Mouse (Mus musculus) MEL (cell line): ENCODE results near the gene 2310033P09Rik. TPM values are rescaled to one million over a fixed set of nuclear protein-coding genes. Genes with fewer than 3 reads are reported as not detected.
A peak's percentile ranks its signal among the peaks of the same experiment; 100 is the strongest.

ENCODE experiments used
- DNase-seq: peaks from one replicate; pipeline ENCODE4 v3.0.0; 2011; ENCODE audit warnings: low read depth, low spot score
- H3K27ac ChIP-seq: 2 replicates; pipeline ENCODE4 v1.5.1; 2012; ENCODE audit warnings: low read depth, mild to moderate bottlenecking, control low read depth, low read length, moderate library complexity; ENCODE audit not compliant: control insufficient read depth
- H3K27me3 ChIP-seq, 2 experiments: fragments of 150-350 bp in 1 of 2; sonication (generic) in 1 of 2; 2 replicates each; pipeline ENCODE4 v1.6.1; 2012; ENCODE audit warnings: low read length in 2 of 2, mild to moderate bottlenecking in 2 of 2, improper control_type of control experiment in 1 of 2, moderate library complexity in 1 of 2; ENCODE audit not compliant: insufficient read depth in 2 of 2, control insufficient read depth in 1 of 2
- H3K36me3 ChIP-seq, 2 experiments: 2 replicates each; pipeline ENCODE4 v1.6.1; 2012 to 2014; ENCODE audit warnings: low read length in 2 of 2, improper control_type of control experiment in 1 of 2, inconsistent platforms in 1 of 2, mild to moderate bottlenecking in 1 of 2; ENCODE audit not compliant: insufficient read depth in 2 of 2, control insufficient read depth in 1 of 2
- H3K4me1 ChIP-seq, 2 experiments: fragments of 150-350 bp in 1 of 2; sonication (generic) in 1 of 2; 2 replicates each; pipeline ENCODE4 v1.6.1; 2012; ENCODE audit warnings: low read length in 2 of 2, improper control_type of control experiment in 1 of 2, mild to moderate bottlenecking in 1 of 2; ENCODE audit not compliant: insufficient read depth in 2 of 2, control insufficient read depth in 1 of 2
- H3K4me3 ChIP-seq, 2 experiments: fragments of 150-350 bp in 1 of 2; sonication (generic) in 1 of 2; 2 replicates each; pipeline ENCODE4 v1.5.1; 2012; ENCODE audit warnings: low read depth in 2 of 2, low read length in 2 of 2, mild to moderate bottlenecking in 2 of 2, moderate library complexity in 2 of 2, control low read depth in 1 of 2, improper control_type of control experiment in 1 of 2; ENCODE audit not compliant: control insufficient read depth in 1 of 2, insufficient read depth in 1 of 2
- H3K79me2 ChIP-seq: 2 replicates; pipeline ENCODE4 v1.6.1; 2012; ENCODE audit warnings: mild to moderate bottlenecking, low read length, moderate library complexity; ENCODE audit not compliant: control insufficient read depth, poor library complexity, insufficient read depth
- H3K9ac ChIP-seq: 2 replicates; pipeline ENCODE4 v1.6.1; 2012; ENCODE audit warnings: low read depth, mild to moderate bottlenecking, control low read depth, low read length, moderate library complexity; ENCODE audit not compliant: control insufficient read depth, poor library complexity, severe bottlenecking
- H3K9me3 ChIP-seq: fragments of 150-350 bp; sonication (generic); replicated peaks from 2 replicates; pipeline ENCODE4 v1.6.1; 2012; ENCODE audit warnings: mild to moderate bottlenecking, low read length, improper control_type of control experiment, moderate library complexity; ENCODE audit not compliant: insufficient read depth
- BHLHE40 ChIP-seq: IDR thresholded peaks from 2 replicates; pipeline ENCODE4 v1.6.1; 2012; ENCODE audit warnings: low read depth, mild to moderate bottlenecking, inconsistent platforms, low read length, improper control_type of control experiment, borderline replicate concordance
- CHD1 ChIP-seq: IDR thresholded peaks from 2 replicates; pipeline ENCODE4 v1.6.1; 2012; ENCODE audit warnings: low read depth, mild to moderate bottlenecking, inconsistent platforms, low read length, improper control_type of control experiment
- CHD2 ChIP-seq: IDR thresholded peaks from 2 replicates; pipeline ENCODE4 v1.6.1; 2011; ENCODE audit warnings: low read length, improper control_type of control experiment
- CTCF ChIP-seq, 3 experiments: IDR thresholded peaks in 2 of 3; conservative IDR thresholded peaks in 1 of 3; 2 replicates each; pipeline ENCODE4 v1.5.1; 2011 to 2012; ENCODE audit warnings: low read length in 3 of 3, low read depth in 2 of 3, mild to moderate bottlenecking in 2 of 3, improper control_type of control experiment in 1 of 3, inconsistent platforms in 1 of 3, mixed read lengths in 1 of 3, moderate library complexity in 1 of 3; ENCODE audit not compliant: control insufficient read depth in 1 of 3, insufficient read depth in 1 of 3, poor library complexity in 1 of 3, severe bottlenecking in 1 of 3
- E2F4 ChIP-seq: IDR thresholded peaks from 2 replicates; pipeline ENCODE4 v1.6.1; 2011; ENCODE audit warnings: low read depth, low read length, improper control_type of control experiment, borderline replicate concordance
- ELF1 ChIP-seq: IDR thresholded peaks from 2 replicates; pipeline ENCODE4 v1.6.1; 2014; ENCODE audit warnings: low read depth, mild to moderate bottlenecking, inconsistent platforms, low read length, improper control_type of control experiment, moderate library complexity
- EP300 ChIP-seq, 2 experiments: IDR thresholded peaks; 2 replicates each; pipeline ENCODE4 v1.6.1; 2011; ENCODE audit warnings: improper control_type of control experiment in 2 of 2, low read length in 2 of 2, low read depth in 1 of 2, mild to moderate bottlenecking in 1 of 2
- ETS1 ChIP-seq: IDR thresholded peaks from 2 replicates; pipeline ENCODE4 v1.6.1; 2012; ENCODE audit warnings: low read depth, mild to moderate bottlenecking, inconsistent platforms, low read length, improper control_type of control experiment, moderate library complexity
- GABPA ChIP-seq: IDR thresholded peaks from 2 replicates; pipeline ENCODE4 v1.6.1; 2012; ENCODE audit warnings: low read depth, mild to moderate bottlenecking, inconsistent platforms, low read length, improper control_type of control experiment, moderate library complexity
- GATA1 ChIP-seq: IDR thresholded peaks from 2 replicates; pipeline ENCODE4 v1.6.1; 2011; ENCODE audit warnings: low read depth, low read length, improper control_type of control experiment
- HCFC1 ChIP-seq: IDR thresholded peaks from 2 replicates; pipeline ENCODE4 v1.6.1; 2012; ENCODE audit warnings: low read depth, mild to moderate bottlenecking, inconsistent platforms, low read length, improper control_type of control experiment, moderate library complexity
- JUND ChIP-seq: IDR thresholded peaks from 2 replicates; pipeline ENCODE4 v1.6.1; 2011; ENCODE audit warnings: low read depth, mild to moderate bottlenecking, improper control_type of control experiment, low read length
- MAX ChIP-seq: IDR thresholded peaks from 2 replicates; pipeline ENCODE4 v1.6.1; 2011; ENCODE audit warnings: low read length, improper control_type of control experiment
- MAZ ChIP-seq: IDR thresholded peaks from 2 replicates; pipeline ENCODE4 v1.6.1; 2012; ENCODE audit warnings: low read depth, mild to moderate bottlenecking, inconsistent platforms, low read length, improper control_type of control experiment
- MEF2A ChIP-seq: IDR thresholded peaks from 2 replicates; pipeline ENCODE4 v1.6.1; 2014; ENCODE audit warnings: low read depth, mild to moderate bottlenecking, inconsistent platforms, low read length, improper control_type of control experiment; ENCODE audit not compliant: poor library complexity, insufficient replicate concordance, severe bottlenecking; ENCODE audit errors: extremely low read depth
- MXI1 ChIP-seq: IDR thresholded peaks from 2 replicates; pipeline ENCODE4 v1.6.1; 2011; ENCODE audit warnings: mild to moderate bottlenecking, low read depth, low read length, improper control_type of control experiment
- MYB ChIP-seq: IDR thresholded peaks from 2 replicates; pipeline ENCODE4 v1.6.1; 2011; ENCODE audit warnings: mild to moderate bottlenecking, low read depth, low read length, improper control_type of control experiment
- MYC ChIP-seq: IDR thresholded peaks from 2 replicates; pipeline ENCODE4 v1.6.1; 2011; ENCODE audit warnings: low read depth, mild to moderate bottlenecking, low read length, improper control_type of control experiment, moderate library complexity
- NELFE ChIP-seq: IDR thresholded peaks from 2 replicates; pipeline ENCODE4 v1.6.1; 2011; ENCODE audit warnings: low read depth, low read length, improper control_type of control experiment
- NRF1 ChIP-seq: IDR thresholded peaks from 2 replicates; pipeline ENCODE4 v1.6.1; 2014; ENCODE audit warnings: low read depth, mild to moderate bottlenecking, inconsistent platforms, low read length, improper control_type of control experiment, moderate library complexity; ENCODE audit not compliant: poor library complexity, insufficient read depth, severe bottlenecking
- POLR2A ChIP-seq, 2 experiments: IDR thresholded peaks; 2 replicates each; pipeline ENCODE4 v1.6.1; 2011 to 2012; ENCODE audit warnings: low read length in 2 of 2, mild to moderate bottlenecking in 2 of 2, control low read depth in 1 of 2, improper control_type of control experiment in 1 of 2, low read depth in 1 of 2, moderate library complexity in 1 of 2; ENCODE audit not compliant: control insufficient read depth in 1 of 2, insufficient read depth in 1 of 2, poor library complexity in 1 of 2
- POLR2AphosphoS2 ChIP-seq: IDR thresholded peaks from 2 replicates; pipeline ENCODE4 v1.6.1; 2011; ENCODE audit warnings: low read length, improper control_type of control experiment
- RAD21 ChIP-seq: IDR thresholded peaks from 2 replicates; pipeline ENCODE4 v1.6.1; 2011; ENCODE audit warnings: mild to moderate bottlenecking, low read depth, low read length, improper control_type of control experiment
- RCOR1 ChIP-seq: IDR thresholded peaks from 2 replicates; pipeline ENCODE4 v1.6.1; 2012; ENCODE audit warnings: low read depth, mild to moderate bottlenecking, inconsistent platforms, low read length, improper control_type of control experiment
- SIN3A ChIP-seq: IDR thresholded peaks from 2 replicates; pipeline ENCODE4 v1.6.1; 2012; ENCODE audit warnings: low read length, improper control_type of control experiment, inconsistent platforms
- SMC3 ChIP-seq: IDR thresholded peaks from 2 replicates; pipeline ENCODE4 v1.6.1; 2011; ENCODE audit warnings: low read depth, low read length, improper control_type of control experiment
- TAL1 ChIP-seq: IDR thresholded peaks from 2 replicates; pipeline ENCODE4 v1.6.1; 2012; ENCODE audit warnings: mild to moderate bottlenecking, inconsistent platforms, low read length, moderate library complexity, mixed read lengths
- TBP ChIP-seq: IDR thresholded peaks from 2 replicates; pipeline ENCODE4 v1.8.0; 2011; ENCODE audit warnings: low read depth, low read length, improper control_type of control experiment
- TCF12 ChIP-seq: IDR thresholded peaks from 2 replicates; pipeline ENCODE4 v1.6.1; 2014; ENCODE audit warnings: low read depth, mild to moderate bottlenecking, inconsistent platforms, low read length, improper control_type of control experiment, moderate library complexity
- UBTF ChIP-seq: IDR thresholded peaks from 2 replicates; pipeline ENCODE4 v1.6.1; 2012; ENCODE audit warnings: low read depth, mild to moderate bottlenecking, inconsistent platforms, low read length, improper control_type of control experiment, moderate library complexity, borderline replicate concordance; ENCODE audit not compliant: insufficient read depth
- USF1 ChIP-seq: IDR thresholded peaks from 2 replicates; pipeline ENCODE4 v1.6.1; 2014; ENCODE audit warnings: low read depth, mild to moderate bottlenecking, inconsistent platforms, low read length, improper control_type of control experiment, moderate library complexity
- ZC3H11A ChIP-seq: IDR thresholded peaks from 2 replicates; pipeline ENCODE4 v1.6.1; 2012; ENCODE audit warnings: low read depth, mild to moderate bottlenecking, inconsistent platforms, low read length, improper control_type of control experiment
- ZKSCAN1 ChIP-seq: IDR thresholded peaks from 2 replicates; pipeline ENCODE4 v1.6.1; 2012; ENCODE audit warnings: low read depth, mild to moderate bottlenecking, inconsistent platforms, low read length, improper control_type of control experiment, moderate library complexity
- ZMIZ1 ChIP-seq: IDR thresholded peaks from 2 replicates; pipeline ENCODE4 v1.6.1; 2012; ENCODE audit warnings: low read depth, mild to moderate bottlenecking, inconsistent platforms, low read length, improper control_type of control experiment, moderate library complexity
- ZNF384 ChIP-seq: IDR thresholded peaks from 2 replicates; pipeline ENCODE4 v1.6.1; 2012; ENCODE audit warnings: low read depth, mild to moderate bottlenecking, inconsistent platforms, low read length, improper control_type of control experiment
- polyA plus RNA-seq, 2 experiments: library from polyadenylated mRNA; stranded (reverse) in 1 of 2; unstranded in 1 of 2; fragments of >175 nt in 1 of 2; fragments of >200 nt in 1 of 2; gene quantifications; 2 replicates each; pipeline versions ENCODE4 v1.2.1 to v1.2.4; 2012; ENCODE audit warnings: low replicate concordance in 2 of 2, low read depth in 1 of 2; ENCODE audit not compliant: insufficient read length in 2 of 2, insufficient read depth in 1 of 2, missing spikeins in 1 of 2
- total RNA-seq: library from RNA; depleted of rRNA; stranded (reverse); fragments of 300-350 nt; gene quantifications from 2 replicates; pipeline ENCODE4 v1.2.3, GENCODE M21; 2012

Gene 2310033P09Rik
- total and polyA plus RNA-seq, 3 experiments, result 35.5 to 59.8 TPM; not detected in 1

DNA sequence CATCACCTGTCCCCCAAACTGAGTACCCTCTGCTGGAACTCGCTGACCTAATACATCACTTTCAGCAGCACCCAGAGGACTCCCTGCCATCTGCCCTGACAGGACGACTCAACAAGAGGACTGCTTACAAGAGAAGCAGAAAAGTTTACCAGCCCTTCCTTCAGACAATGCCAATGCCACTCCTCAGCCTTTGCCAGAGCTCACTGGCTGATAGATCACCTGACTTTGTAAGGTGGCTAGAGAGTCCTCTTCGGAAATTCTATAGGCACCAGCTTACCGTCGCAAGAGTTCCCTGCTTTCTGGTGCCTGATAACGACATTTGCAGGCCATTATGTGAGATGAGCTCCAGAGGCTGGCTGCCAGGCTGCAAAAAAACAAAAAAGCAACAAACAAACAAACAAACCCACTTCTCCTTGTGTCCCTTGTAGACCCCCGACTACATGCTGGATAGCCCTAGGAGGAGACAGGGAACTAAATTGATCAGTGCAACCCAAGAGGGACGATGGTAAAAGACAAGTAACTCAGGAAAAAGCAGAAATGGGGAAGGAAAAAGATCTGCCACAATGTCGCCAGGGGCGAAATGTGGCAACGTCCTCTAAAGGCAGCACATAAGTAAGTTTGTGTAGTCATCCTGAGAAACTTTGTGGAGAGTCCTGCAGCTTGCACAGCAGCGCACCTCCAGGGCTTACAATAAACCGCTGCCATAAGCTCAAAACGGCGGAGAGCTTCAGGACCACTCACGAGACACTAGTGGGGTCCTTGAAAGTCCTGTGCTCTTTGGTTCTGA is 6.7 kb upstream of the 2310033P09Rik start:
- Histone ChIP-seq H3K4me3 (peak overlapping the region; percentile 69 to 83), H3K9me3 (no peaks in the 10 kb centered on the region), H3K79me2 (peaks cover 9% of the 10 kb centered on the region; the same call in 1 of the 2 replicates), H3K4me1 (peaks cover 4% of the 10 kb centered on the region in 2 experiments), H3K27me3 (no peaks in the 10 kb centered on the region), H3K36me3 (peaks cover 0 to 7% of the 10 kb centered on the region in 2 experiments; a peak in 3 of 4 replicates), H3K27ac (peak overlapping the region; percentile 79), H3K9ac (peak overlapping the region; percentile 74)
- peak; percentile 76 for DNase-seq
- TF ChIP-seq E2F4, result no peak
- TF ChIP-seq TAL1, result no peak; the same call in 1 of the 2 replicates
- peak; percentile 28; the same call in 1 of the 2 replicates for TF ChIP-seq TCF12
- no peak for TF ChIP-seq GABPA
- peak; percentile 89 for TF ChIP-seq CHD1
- peak in 1 of 2 experiments; percentile 46; a peak in 1 of 4 replicates for TF ChIP-seq POLR2A (IDR thresholded peaks at IDR 0.05; ENCODE audit: control insufficient read depth in 1 of 2, insufficient read depth in 1 of 2, low read depth in 1 of 2, low read length in 2 of 2, poor library complexity in 1 of 2)
- no peak for TF ChIP-seq RCOR1
- TF ChIP-seq NRF1, result no peak
- no peak; the same call in 1 of the 2 replicates for TF ChIP-seq ZNF384
- TF ChIP-seq ETS1, result peak; percentile 50; the same call in 1 of the 2 replicates
- no peak for TF ChIP-seq SMC3
- TF ChIP-seq JUND, result 0 out of 2 replicates have a peak, but pooled peaks have one; percentile 17
- no peak for TF ChIP-seq RAD21
- TF ChIP-seq ZKSCAN1, result no peak
- TF ChIP-seq SIN3A, result peak; percentile 69
- peak; percentile 83 for TF ChIP-seq USF1
- TF ChIP-seq TBP, result no peak
- TF ChIP-seq ZMIZ1, result 0 out of 2 replicates have a peak, but pooled peaks have one; percentile 40
- TF ChIP-seq CHD2, result no peak
- TF ChIP-seq MAZ, result no peak
- TF ChIP-seq NELFE, result no peak; the same call in 1 of the 2 replicates
- no peak for TF ChIP-seq MEF2A
- TF ChIP-seq POLR2AphosphoS2, result no peak
- TF ChIP-seq MAX, result no peak; the same call in 1 of the 2 replicates
- TF ChIP-seq HCFC1, result 0 out of 2 replicates have a peak, but pooled peaks have one; percentile 34
- 0 out of 2 replicates have a peak, but pooled peaks have one; percentile 43 for TF ChIP-seq MYC
- TF ChIP-seq EP300 (IDR thresholded peaks at IDR 0.05; ENCODE audit: low read depth in 1 of 2, low read length in 2 of 2), result 0 out of 4 replicates have a peak, but pooled peaks of 1 of the 2 experiments have one; percentile 22
- TF ChIP-seq ELF1, result no peak
- no peak; a peak in 1 of 6 replicates for TF ChIP-seq CTCF (IDR thresholded peaks at IDR 0.05 in 2 of 3, conservative IDR thresholded peaks at IDR 0.05 in 1 of 3; ENCODE audit: control insufficient read depth in 1 of 3, insufficient read depth in 1 of 3, low read depth in 2 of 3, low read length in 3 of 3, poor library complexity in 1 of 3, severe bottlenecking in 1 of 3)
- TF ChIP-seq GATA1, result 0 out of 2 replicates have a peak, but pooled peaks have one; percentile 22
- 0 out of 2 replicates have a peak, but pooled peaks have one; percentile 18 for TF ChIP-seq MYB
- no peak for TF ChIP-seq UBTF
- TF ChIP-seq MXI1, result peak; percentile 79
- TF ChIP-seq ZC3H11A, result no peak
- no peak for TF ChIP-seq BHLHE40
